Mouse (Mus musculus) cerebellum, adult (tissue): ENCODE measurements around the gene Sgsm1.
"Not testable (repeated sequence)": the region's sequence is repeated elsewhere in the genome, so short reads cannot be mapped to it uniquely, and the experiment has no call there.

Experiments used
- ATAC-seq: cut with Nextera tagmentation; 2 replicates; pipeline ENCODE4 v1.9.2; 2017; ENCODE audit warnings: mild to moderate bottlenecking, moderate library complexity, mixed read lengths; ENCODE audit not compliant: insufficient number of reproducible peaks, low FRiP score, low TSS enrichment

Gene Sgsm1

DNA sequence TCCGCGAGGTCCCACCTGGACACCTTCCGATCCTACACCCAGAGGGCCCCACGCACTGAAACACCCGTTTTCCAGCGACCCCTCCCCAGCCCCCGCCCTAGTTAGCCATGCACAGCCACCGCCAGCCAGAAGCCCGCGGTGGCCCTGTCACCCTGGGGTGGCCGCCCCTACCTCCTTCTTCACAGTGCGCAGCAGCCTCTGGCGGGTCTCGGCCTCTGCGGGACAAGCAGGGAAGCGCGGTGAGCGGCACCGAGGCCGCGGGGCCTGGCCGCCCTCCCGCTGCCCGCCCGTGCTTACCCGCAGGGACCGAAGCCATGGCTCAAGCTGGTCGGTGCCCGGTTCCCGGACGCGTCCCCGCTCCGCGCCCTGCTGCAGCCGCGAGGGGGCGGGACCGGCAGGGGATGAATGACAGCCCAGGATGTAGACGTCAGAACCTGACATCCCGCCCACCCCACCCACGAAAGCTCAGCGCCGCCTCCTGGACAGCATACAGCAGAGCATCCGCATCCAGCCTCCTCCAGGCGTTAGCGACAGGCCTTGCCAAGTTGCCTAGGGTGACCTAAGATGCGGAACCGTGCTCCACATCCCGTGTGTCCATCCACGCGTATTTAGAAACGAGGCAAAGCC lies at the start of gene Sgsm1:
Sgsm1 (minus strand) TSS at position 410 of the 627 bp plus-strand sequence.
- ATAC-seq, result peak; percentile 69

DNA sequence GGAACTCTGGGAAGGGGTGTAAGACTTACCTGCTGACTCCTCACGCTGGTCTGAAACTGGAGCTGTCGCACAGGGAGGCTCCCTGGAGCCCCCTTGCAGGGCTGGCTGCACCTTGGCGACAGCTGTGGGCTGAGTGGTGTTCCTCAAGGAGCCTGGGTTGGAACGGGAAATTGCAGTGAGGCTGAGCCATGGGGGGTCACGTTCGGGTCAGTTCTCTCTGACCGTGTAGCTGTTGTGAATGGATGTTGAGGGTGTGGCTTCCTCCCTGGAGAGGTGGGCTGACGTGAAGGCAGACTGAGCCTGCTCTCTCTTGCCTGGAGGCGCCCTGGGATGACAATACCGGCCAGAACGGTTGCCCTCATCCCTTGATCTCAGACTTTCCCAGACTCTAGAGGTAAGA lies 48.2 kb upstream of the Sgsm1 start:
- no peak for ATAC-seq

DNA sequence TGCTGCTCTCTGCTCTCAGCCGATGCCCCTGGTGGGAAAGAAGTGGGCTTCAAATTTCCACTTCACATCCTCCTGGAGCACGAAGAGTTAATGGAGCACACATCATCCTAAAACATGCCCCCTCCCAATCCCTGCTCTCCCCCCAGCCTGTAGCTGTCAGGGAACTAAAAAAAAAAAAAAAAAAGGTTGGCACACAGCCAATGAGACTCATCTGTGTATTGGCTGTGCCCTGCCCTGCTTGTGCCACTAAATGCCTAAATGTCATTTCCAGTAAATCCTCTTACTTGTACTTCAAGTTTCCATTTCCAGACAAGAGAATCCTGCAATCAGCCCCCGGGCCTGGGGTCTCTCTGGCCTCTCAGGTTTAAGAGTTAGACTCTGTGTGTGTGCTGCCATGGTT lies 47.1 kb upstream of the Sgsm1 start:
- no peak for ATAC-seq

DNA sequence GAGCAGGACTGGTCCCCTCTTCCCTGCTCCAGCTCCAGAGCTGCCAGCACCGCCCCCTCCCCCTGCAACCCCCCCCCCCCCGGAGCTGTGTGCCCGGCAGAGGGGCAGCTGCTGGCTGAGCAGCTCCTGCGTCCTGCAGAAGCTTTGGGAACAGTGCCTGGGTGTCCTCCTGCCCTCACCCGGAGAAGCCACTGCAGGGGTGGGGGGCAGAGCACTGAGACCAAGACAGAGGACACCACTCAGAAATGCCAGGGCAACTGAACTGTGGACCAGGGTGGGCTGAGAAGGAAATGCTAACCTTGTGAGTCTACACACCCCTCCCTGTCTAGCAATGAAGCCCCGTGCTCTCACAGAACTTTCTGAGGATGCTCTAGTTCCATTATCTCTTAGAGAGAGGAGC lies 46.6 kb upstream of the Sgsm1 start, which contains the start of gene Aym1:
Aym1 (plus strand) TSS at position 109 of the 400 bp plus-strand sequence.
- ATAC-seq, result no peak

DNA sequence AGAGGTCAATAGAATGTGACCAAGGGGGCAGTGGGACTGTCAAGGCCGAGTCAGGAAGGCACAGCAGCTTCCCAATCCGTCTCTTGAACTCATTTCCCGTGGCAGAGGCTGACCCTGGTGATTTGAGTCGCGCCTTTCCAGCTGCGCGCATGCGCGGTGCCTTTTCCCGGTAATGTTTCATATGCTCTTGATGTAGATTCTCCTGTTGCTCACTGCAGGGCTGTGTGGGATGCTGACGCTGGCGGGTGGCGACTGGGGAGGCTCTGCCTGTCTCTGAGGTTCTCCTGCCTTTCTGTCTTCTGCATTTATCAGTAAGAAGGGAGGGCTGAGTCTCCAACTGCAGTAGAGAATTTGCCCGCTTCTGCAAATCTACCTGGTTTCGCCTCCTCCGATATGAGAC lies 43.7 kb upstream of the Sgsm1 start:
- ATAC-seq, result no peak

DNA sequence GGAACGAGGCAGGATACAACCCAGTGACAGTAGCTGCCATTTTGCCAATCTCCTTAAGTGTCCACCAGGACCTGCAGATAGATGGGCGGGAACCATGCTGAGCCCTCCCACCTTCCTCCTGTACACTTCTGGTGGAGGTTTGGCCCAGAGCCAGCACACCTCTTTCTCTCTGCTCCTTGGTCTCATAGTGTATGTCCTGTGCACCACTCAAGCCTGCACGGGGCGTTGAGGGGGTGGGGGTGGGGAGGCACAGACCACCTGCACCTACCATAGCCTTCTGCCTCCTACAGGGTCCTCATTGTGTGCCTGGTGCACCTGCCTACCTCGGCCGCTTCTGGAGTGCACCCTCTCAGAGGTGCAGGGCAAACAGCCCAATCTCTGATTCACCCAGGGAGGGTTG lies 42.0 kb upstream of the Sgsm1 start:
- no peak for ATAC-seq

DNA sequence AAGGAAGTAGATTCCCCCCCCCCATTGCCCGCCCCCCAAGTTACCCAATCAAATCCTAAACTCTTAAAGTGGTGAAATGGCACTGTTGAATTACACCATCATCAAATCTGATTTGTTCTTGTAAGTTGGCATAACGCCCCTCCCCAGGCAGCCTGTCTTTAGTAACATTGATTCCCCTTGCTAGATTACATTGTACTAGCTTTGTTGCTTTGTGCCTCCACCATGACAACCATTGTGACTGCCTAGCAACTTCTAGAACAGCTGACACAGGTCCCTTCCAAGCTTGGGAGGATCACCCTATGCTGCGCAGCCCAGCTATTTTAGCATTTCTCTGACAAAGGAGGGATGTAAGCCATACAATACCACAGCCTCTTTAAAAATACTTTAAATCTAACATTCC lies 41.2 kb upstream of the Sgsm1 start:
- no peak for ATAC-seq

DNA sequence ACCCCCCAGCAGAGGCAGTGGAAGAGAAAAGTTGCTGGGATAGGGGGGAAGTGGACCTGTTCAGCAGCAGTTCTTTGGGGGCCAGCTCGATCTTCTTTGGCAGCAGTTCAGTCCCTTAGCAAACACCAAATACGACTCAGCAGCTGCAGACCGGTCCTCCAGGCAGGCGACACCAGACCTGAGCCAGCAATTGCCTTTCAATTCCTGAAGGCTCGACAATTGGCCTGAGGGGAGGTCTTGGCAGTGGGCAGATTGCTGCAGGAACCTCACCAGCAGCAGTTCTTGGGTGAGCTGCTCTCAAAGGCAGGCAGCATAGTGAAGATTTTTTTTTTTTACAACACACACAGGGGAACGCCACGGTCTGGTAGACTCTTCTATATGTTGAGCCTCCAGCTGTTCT lies 39.2 kb upstream of the Sgsm1 start:
- no peak for ATAC-seq

DNA sequence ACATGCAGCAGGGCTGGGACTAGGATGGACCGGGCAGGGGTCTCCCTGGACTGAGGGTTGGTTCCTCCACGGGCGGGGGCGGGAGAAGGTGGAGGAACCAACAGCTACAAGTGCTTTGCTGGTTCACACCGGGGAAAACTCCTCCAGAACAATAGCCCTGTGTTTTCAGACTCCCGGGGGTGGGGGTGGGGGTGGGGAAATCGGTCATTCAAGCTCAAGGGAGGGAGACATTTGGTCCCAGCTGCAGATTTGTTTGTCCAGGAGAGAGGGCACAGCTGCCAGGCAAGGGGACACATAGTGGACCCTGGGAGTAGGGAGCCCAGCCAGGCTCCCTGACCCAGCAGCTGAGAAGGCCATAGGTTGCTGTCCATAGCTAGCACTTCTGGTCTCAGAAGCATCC lies 38.6 kb upstream of the Sgsm1 start:
- no peak for ATAC-seq

DNA sequence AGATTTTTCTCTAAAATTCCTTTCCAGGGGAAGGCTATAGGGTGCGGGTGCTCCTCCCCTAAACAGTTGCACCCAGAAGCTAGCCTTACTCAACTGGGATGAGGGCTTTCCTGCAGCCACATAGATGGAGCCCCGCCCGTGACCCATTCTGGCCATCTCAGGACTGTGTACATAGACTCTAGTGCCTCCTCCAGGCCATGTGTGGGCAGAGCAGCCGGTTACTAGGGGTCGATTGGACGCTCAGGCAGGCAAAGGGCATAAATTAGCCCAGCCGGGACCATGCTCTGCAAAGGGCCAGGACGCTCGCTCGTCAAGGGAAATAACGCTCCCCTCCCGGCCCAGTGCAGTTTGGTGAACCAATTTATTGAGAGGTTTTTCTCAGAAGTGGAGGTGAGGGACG lies 38.0 kb upstream of the Sgsm1 start:
- no peak for ATAC-seq

DNA sequence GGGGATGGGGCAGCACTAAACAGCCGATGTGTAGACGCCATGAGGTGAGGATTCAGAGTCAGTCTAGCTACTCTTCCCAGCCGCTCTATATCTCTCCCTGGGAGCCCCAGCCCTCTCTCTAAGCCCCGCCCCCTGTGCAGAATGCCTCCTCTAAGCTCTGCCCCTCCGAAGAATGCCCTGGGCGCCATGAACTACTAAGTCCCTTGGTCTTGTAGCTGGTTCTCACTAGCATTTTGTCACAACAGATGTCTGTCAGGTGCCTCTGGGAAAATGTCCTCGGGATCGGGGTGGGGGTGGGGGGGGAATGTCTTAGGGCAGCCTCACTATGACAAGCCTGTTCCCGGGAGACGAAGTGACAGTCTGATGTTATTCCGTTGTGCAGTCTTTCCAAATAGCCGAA lies 37.0 kb upstream of the Sgsm1 start:
- no peak for ATAC-seq

DNA sequence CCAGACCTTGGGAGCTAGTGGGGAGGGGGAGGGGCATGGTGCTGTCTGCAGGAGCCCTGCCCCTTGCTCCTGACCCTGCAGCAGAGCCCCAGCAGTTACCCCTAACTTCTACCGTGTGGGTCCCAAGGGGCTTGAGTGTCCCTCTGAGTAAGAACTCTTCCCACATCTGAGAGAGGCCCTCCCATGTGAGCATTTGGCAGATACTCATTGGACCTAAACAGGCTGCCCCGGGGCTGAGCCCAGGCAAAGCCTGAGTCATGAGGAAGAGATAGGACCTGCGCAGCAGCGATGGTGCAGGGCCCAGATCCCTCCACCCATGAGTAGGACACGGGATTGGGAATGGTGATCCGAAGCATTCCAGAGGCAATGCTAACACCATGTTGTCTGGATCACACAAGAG lies 36.1 kb upstream of the Sgsm1 start:
- not testable (repeated sequence) for ATAC-seq

DNA sequence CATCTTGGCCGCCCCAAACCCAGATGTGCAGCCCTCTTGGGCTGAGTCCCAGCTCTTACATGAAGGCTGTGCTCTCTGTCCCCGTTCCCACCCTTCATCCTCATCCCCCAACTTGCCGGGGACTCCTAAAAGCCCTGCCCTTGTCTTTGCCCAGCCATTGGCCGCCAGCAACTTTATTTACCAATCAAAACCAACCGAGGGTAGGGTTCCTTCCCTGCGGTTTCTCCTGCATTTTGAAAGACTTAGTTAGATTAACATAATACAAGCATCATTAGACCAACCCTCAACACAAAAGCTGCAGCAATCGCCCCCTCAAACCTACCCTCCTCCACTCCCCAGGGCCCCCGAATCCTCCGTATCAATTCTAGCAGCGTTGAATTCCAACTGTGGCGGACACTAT lies 35.2 kb upstream of the Sgsm1 start:
- ATAC-seq, result no peak

DNA sequence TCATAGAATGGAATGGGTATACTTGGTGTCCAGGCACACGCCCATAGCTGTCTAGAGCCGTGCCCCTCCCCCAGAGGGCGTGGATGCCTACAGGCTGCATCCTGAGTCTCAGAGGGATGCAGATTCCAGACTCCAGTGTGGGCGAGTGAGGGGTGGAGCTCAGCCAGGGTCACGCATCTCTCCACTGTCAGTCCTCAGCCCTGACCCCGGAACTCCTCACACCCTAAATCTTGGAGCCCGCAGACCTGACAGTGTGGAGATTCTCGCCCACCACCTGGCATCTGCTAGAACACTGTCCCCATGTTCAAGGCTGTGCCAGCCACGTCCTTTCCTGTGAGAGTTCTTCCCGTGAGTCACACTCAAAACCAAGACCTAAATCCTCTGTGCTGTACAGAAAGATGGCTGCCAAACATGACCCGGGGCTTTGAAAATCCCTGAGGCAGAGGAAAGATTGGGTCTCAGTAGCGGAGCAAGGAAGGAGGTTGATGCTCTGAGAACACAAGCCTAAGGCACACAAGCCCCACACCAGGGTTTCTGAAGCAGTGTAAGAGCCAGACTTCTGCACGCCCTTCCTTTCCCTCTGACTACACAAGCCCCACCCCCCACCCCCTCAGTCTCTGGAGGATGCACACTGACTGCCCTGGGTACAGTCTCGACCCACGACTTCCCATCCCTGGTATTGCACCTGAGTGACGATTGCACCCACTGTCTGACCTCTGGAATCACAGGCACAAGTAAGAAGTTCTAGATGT lies 34.2 kb upstream of the Sgsm1 start:
- ATAC-seq, result no peak

DNA sequence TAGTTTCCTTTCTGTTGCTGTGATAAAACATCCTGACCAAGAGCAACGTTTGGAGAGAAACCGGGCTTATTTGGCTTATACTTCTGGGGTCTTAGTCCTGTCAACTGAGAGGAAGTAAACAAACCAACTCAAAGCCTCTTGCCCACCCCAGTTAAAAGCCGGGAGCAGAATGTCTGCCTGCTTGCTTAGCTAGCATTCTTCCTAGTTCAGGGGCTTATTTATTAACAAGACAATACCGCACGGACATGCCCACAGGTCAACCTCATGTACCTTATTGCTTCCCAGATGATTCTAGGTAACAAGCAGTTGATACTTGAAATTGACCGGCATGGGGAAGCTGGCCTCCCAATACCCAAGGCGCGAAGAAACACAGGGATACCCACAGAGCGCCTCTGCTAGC lies 25.7 kb upstream of the Sgsm1 start:
- ATAC-seq, result no peak

DNA sequence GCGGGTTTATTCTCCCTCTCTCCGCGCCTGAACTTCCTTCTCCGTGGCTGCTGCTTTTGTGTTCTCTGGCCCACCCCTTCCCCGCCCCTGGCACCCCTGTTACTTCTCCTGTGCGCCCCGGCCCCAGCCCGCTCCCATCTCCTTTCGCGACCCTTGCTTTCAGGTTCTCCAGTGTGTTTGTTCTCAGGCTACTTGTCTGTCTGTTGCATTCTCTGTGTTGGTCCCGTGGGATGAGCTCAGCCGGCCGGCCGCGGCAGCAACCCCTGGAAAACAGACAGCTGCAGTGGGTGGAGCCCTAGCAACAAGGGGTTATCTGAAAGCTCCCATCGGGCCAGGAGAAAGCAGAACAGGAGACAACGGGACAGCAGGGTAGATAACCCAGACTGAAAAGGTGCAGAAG lies 25.1 kb upstream of the Sgsm1 start:
- ATAC-seq, result no peak

DNA sequence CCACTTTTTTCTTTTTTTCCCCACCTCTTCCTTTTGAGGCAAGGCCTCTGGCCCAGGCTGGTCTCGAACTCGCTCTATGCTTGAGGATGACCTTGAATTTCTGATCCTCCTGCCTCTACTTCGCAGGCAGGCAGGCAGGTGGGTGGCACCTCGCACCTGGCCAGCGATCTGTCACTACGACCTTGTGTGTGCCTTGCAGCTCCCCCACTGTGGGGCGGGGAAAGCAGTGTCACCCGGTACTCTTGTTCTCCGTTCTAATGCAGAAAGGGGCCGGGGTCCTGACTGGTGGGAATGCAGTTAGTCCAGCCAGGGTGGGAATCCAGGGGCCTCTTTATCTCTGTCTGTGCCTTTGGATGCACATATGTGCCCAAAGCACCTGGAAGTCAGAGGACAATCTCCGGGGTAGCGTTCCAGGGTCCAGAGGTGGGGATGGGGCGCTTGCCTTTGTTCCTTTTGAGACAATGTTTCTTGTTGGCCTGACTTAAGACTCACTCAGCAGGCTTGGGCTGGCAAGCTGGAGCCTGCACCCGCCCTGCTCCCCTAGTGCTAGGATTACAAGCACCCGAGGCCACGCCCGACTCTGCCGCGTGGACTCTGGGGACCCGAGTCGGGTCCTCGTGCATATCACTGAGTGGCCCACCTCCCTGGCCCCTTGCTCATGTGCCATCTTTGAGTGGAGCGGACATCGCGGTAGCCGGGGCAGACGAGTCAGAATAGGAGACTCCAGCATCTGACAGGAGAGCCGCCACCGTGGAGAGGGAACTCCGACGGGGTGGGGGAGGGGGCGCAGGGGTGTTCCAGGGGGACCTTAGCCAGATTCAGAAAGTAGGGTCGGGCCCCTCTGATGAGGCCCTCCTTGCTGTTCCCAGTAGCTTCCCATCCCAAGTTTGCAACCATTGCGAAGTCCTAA lies 24.3 kb upstream of the Sgsm1 start:
- no peak for ATAC-seq

DNA sequence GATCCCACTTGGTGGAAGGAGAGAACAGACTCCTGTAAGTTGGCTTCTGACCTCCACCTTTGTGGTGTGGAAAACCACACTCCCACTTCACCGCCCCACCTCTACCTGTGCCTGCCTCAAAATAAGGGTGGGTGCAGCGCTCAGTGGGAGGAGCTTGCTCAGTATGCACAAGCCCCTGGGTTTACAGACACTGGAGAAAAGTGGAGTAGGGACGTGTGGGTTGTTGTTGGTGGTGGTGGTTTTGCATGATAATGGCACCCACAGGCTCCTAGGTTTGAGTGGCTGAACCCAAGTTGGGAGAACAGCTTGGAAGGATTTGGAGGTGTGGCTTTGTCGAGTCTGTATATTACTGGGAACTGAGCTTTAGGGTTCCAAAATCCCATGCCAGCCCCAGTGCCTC lies 22.3 kb upstream of the Sgsm1 start:
- ATAC-seq, result no peak

DNA sequence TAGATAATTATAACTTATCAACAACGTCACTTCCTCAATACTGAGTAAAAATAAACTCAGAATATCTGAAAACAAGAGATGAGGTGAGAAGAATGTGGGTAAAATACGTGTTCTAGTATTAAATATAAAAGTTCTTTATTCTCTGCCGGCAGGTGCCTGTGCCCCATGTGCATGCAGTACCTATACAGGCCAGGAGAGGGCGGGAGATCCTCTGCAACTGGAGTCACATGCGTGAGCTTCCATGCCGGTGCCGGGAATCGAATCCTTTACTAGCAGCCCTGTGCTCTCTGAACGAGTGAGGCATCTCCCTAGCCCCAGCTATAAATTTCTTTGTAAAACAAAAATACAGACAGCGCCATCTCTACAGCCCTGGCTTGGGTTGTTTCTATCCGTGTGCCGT lies 21.7 kb upstream of the Sgsm1 start:
- ATAC-seq, result no peak

DNA sequence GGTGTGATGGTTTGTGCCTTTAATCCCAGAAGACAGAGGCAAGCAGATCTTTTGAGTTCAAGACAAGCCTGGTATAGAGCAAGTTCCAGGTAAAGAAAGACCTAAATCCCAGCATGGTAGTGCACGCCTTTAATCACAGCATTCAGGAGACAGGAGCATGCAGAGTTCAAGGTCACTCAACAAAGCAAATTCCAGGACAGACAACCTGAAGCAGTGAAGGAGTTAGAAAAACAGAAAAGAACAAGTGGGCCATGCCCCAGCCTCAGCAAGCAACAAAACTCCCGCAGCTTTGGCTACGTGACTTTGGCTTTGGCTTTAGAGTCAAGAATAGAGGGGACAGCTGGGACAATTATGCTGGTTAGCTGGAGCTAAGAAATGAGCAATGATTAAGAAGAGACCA lies 19.6 kb upstream of the Sgsm1 start:
- ATAC-seq, result no peak

DNA sequence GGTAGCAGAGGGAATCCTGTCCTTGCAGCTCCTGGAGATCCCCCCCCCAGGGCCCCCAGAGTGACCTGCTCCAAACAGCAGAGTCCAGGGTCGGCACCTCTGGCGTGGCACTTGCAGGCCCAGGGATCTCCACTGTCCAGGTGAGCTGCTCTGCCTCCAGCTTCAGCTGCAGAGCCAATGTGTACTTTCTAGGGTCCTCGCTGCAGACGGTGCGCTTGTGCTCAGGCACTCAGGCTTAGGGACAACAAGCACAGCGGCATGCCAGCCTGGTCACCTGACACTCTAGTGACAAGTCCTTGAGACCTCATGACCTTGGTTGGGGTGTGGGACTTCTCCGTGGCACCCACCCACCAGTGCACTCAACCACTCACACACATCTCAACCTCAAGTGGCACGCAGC lies 18.9 kb upstream of the Sgsm1 start:
- ATAC-seq, result no peak
